Mouse (Mus musculus) A20 (cell line): Measurements from ENCODE around the gene Sun5.
"Not testable (repeated sequence)": the region's sequence is repeated elsewhere in the genome, so short reads cannot be mapped to it uniquely, and the experiment has no call there.

Experiments
- DNase-seq: peaks from one replicate; pipeline ENCODE4 v3.0.0-alpha.2; 2011; ENCODE audit warnings: low read depth, low spot score

The Sun5 gene

GRCm38 (mm10) chr2:153870984-153871383 lies at the start of gene Sun5:
Gene Sun5, minus strand, starts transcription at chr2:153871084.
- no peak for DNase-seq

- DNase-seq = no peak
Observed at GRCm38 (mm10) chr2:153917930-153918329, 47.0 kb upstream of the Sun5 start, which contains the start of gene Bpifb3. Gene Bpifb3, plus strand, starts transcription at chr2:153918230.

- DNase-seq = no peak
Observed at GRCm38 (mm10) chr2:153914151-153914550, 43.3 kb upstream of the Sun5 start.

- no peak for DNase-seq
Observed at GRCm38 (mm10) chr2:153906626-153907025, 35.7 kb upstream of the Sun5 start.

- no peak for DNase-seq
Observed at GRCm38 (mm10) chr2:153902726-153903125, 31.8 kb upstream of the Sun5 start.

- DNase-seq = no peak
Observed at GRCm38 (mm10) chr2:153900088-153900487, 29.2 kb upstream of the Sun5 start, which contains the start of gene Bpifb6. Gene Bpifb6, plus strand, starts transcription at chr2:153900388.

GRCm38 (mm10) chr2:153899111-153899510 lies 28.2 kb upstream of the Sun5 start:
- no peak for DNase-seq

- DNase-seq = no peak
Observed at GRCm38 (mm10) chr2:153874745-153875144, 3.9 kb upstream of the Sun5 start, which contains the start of gene Bpifb2. Gene Bpifb2, plus strand, starts transcription at chr2:153875045.

GRCm38 (mm10) chr2:153861960-153862359 lies 8.9 kb downstream of the Sun5 start:
- DNase-seq = peak; percentile 91

- no peak for DNase-seq
Observed at GRCm38 (mm10) chr2:153860715-153861114, 10.2 kb downstream of the Sun5 start.

GRCm38 (mm10) chr2:153860315-153860714 lies 10.6 kb downstream of the Sun5 start:
- DNase-seq = no peak

- no peak for DNase-seq
Observed at GRCm38 (mm10) chr2:153859581-153859980, 11.3 kb downstream of the Sun5 start.

- DNase-seq = no peak
Observed at GRCm38 (mm10) chr2:153853544-153853943, 17.3 kb downstream of the Sun5 start.

GRCm38 (mm10) chr2:153851030-153851360 lies 19.9 kb downstream of the Sun5 start:
- DNase-seq = peak; percentile 78

GRCm38 (mm10) chr2:153850351-153851029 lies 20.4 kb downstream of the Sun5 start:
- DNase-seq = peak; percentile 79

- no peak for DNase-seq
Observed at GRCm38 (mm10) chr2:153848389-153848788, 22.5 kb downstream of the Sun5 start.

GRCm38 (mm10) chr2:153842854-153843253 lies 28.0 kb downstream of the Sun5 start:
- DNase-seq = no peak

- DNase-seq = no peak
Observed at GRCm38 (mm10) chr2:153833291-153833690, 37.6 kb downstream of the Sun5 start.

GRCm38 (mm10) chr2:153828704-153829103 lies 42.2 kb downstream of the Sun5 start:
- DNase-seq = no peak

GRCm38 (mm10) chr2:153827171-153827830 lies 43.6 kb downstream of the Sun5 start:
- DNase-seq = peak; percentile 9

GRCm38 (mm10) chr2:153825900-153826299 lies 45.0 kb downstream of the Sun5 start:
- not testable (repeated sequence) for DNase-seq

GRCm38 (mm10) chr2:153824593-153824992 lies 46.3 kb downstream of the Sun5 start:
- no peak for DNase-seq

GRCm38 (mm10) chr2:153822005-153822543 lies 48.8 kb downstream of the Sun5 start:
- DNase-seq = no peak
